Mouse (Mus musculus) lung, postnatal 0 days (tissue): ENCODE data around the gene Ermp1.

Experiments
- CTCF ChIP-seq: IDR thresholded peaks from 2 replicates; pipeline ENCODE4 v1.5.1; 2016; ENCODE audit warnings: antibody characterized with exemption, mild to moderate bottlenecking
- EP300 ChIP-seq: IDR thresholded peaks from 2 replicates; pipeline ENCODE4 v1.6.1; 2016; ENCODE audit warnings: antibody characterized with exemption, mild to moderate bottlenecking, control low read depth

DNA sequence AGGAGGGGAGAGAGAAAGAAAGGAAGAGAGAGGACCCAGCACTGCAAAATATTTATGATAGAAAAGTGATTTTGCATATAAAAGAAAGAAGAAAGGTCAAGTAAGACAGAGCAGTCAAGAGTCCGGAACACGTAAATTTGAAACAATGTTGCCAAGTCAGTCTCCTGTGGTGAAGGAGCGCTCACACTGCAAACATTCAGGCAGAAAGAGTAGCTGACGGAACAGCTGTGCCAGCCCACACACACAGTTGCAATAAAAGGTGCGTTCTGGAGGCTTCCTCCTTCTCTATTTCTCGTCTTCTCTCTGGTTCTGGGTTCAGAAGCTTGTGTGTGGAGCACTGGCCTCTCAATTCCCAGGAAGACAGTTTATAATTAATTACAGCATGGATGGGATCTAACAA is 6.9 kb upstream of the Ermp1 start:
- TF ChIP-seq CTCF (no peak), EP300 (no peak)
